Mouse (Mus musculus): ENCODE data around the gene Rpl4.
"Not testable (repeated sequence)": the region's sequence is repeated elsewhere in the genome, so short reads cannot be mapped to it uniquely, and the experiment has no call there.

Rpl4 gene
- long read RNA-seq, experiment 1, transcript Rpl4-201 (10 exons, 1,538 nt) = major isoform, 1,163 of 1,253 reads
- long read RNA-seq, experiment 1, transcript Rpl4-202 (4 exons, 596 nt) = minor isoform, 8 of 1,253 reads
- long read RNA-seq, experiment 1, partial matches to known transcripts = 68 of 1,253 reads
- long read RNA-seq, experiment 1, other reads (novel, unspliced or antisense) = 14 of 1,253 reads
- long read RNA-seq, experiment 2, transcript Rpl4-202 (4 exons, 596 nt) = minor isoform, 8 of 1,168 reads
- long read RNA-seq, experiment 2, transcript Rpl4-201 (10 exons, 1,538 nt) = major isoform, 1,057 of 1,168 reads
- long read RNA-seq, experiment 2, partial matches to known transcripts = 95 of 1,168 reads
- long read RNA-seq, experiment 2, other reads (novel, unspliced or antisense) = 8 of 1,168 reads

DNA sequence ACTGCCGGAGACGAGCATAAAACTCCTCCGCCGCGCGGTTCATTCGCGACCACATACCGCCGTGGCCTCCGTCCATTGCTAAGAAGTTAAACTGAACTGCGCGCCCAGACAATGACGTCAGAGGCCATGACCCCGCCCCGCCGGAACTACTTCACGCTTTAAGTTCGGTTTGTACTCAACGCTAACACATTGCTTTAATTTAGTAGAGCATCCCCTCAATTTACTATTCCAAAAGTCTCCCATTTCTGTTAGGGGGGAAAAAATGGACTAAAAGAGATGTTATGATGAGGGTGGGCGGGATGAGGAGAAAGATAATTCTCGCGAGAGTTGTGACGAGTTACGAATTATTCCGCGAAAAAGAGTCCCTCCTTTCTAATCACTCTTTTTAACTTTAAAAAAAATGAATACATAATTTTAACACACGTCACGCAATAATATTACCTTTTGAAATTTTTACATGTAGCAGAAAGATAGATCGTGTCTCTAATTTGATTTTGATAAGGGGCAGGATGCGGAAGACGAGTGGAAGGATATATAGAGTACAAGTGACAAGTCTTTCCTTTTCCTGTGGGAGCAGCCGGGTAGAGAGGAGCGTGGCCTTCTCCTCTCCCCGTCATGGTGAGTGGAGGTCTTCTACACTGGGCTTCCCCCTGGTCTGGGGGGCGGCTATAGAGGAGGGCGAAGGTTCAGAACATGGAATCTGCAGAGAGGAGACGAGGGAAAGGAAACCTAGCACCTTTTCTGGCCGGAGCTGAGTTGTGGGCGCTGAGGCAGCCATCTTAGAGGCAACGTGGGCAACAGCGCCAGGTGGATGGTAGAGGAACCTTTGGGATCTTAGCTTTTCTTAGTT lies at the start of gene Rpl4, which contains the start of gene Zwilch:
Gene Rpl4 (plus strand): TSS at position 560 of the 850 bp plus-strand sequence.
Gene Zwilch (minus strand): TSS at position 289 of the 850 bp plus-strand sequence.
- intact Hi-C loops (cut with DNase I) = no loop called here

GRCm38 (mm10) chr9:64124846-64125245 lies 48.3 kb upstream of the Rpl4 start:
- intact Hi-C loops (cut with DNase I) = not testable (repeated sequence)

DNA sequence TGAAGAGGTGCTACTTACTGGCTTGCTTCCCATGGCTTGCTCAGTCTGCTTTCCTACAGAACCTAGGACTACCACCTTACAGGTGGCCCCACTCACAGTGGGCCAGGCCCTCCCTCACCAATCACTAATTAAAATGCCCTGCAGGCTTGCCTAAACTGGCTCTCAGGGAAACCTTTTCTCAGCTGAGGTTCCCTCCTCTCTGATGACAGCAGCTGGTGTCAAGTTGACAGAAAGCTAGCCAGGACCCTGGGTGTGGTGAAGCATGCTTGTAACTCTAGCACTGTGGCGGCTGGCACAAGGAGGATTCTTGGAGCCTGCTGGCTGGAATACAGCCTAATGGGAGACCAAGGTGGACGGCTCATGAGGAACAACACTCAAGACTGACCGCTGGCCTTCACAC lies 47.9 kb upstream of the Rpl4 start:
- intact Hi-C loops (cut with DNase I) = no loop called here

GRCm38 (mm10) chr9:64126121-64126520 lies 47.1 kb upstream of the Rpl4 start:
- intact Hi-C loops (cut with DNase I) = no loop called here

- intact Hi-C loops (cut with DNase I) = no loop called here
Observed at GRCm38 (mm10) chr9:64131623-64132022, 41.6 kb upstream of the Rpl4 start.

GRCm38 (mm10) chr9:64138896-64139295 lies 34.3 kb upstream of the Rpl4 start:
- intact Hi-C loops (cut with DNase I) = loop anchor here (5.0 kb wide), 1 partner anchor 133 kb away; no protein-coding TSS in a partner anchor

GRCm38 (mm10) chr9:64139879-64140278 lies 33.3 kb upstream of the Rpl4 start:
- intact Hi-C loops (cut with DNase I) = loop anchor here (5.0 to 10.0 kb wide), 2 partner anchors 115 to 132 kb away; partner anchors contain the start of gene Map2k1

GRCm38 (mm10) chr9:64156641-64157040 lies 16.5 kb upstream of the Rpl4 start:
- intact Hi-C loops (cut with DNase I) = no loop called here

DNA sequence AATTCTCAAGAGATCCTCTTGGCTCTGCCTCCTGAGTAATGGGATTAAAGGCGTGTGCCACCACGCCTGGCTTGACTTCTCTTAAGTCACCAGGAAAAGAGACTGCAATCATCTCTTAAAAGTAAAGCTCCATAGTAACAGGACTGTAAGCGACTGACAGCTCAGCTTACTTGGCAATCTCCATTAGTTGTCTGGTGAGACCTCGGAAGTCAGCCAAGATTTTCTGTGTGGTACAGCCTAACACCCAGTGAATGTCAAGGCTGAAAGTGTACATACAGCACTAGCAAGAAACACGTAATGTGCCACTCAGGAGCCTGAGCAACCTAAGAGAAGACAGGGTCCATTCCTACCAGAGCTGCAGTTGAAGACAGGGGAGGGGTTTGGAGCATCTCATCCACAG lies 12.7 kb upstream of the Rpl4 start:
- intact Hi-C loops (cut with DNase I) = no loop called here

GRCm38 (mm10) chr9:64169967-64170366 lies 3.2 kb upstream of the Rpl4 start:
- intact Hi-C loops (cut with DNase I) = not testable (repeated sequence)

GRCm38 (mm10) chr9:64172145-64172815 lies 895 bp upstream of the Rpl4 start:
- intact Hi-C loops (cut with DNase I) = no loop called here

DNA sequence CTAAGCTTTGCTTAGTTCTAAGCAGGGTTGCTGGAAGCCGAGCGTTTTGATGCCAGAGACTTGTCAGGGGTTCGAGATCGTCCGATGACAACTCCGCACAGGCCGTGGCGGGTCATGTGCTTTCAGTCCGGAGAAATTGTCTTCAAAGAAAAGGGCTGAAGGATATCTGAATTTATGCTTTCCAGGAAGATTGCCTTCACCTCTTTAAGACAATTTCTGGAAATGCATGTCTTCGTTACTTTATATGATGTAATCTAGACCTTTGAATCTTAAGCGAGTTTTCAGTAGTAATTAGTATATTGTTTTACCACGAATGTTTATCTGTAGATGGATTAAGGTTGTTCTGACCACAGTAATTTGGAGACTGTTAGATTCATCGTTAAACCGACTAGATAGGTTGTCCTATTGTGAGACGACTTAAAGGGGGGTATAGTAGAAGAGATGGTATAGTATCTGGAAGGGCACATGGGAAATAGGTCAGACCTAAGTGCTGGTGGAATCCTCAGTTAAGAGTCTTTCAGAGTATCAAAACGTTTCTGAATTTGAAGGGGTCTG lies 568 bp downstream of the Rpl4 start:
- intact Hi-C loops (cut with DNase I) = no loop called here

- intact Hi-C loops (cut with DNase I) = no loop called here
Observed at GRCm38 (mm10) chr9:64174341-64174740, 1.2 kb downstream of the Rpl4 start.

DNA sequence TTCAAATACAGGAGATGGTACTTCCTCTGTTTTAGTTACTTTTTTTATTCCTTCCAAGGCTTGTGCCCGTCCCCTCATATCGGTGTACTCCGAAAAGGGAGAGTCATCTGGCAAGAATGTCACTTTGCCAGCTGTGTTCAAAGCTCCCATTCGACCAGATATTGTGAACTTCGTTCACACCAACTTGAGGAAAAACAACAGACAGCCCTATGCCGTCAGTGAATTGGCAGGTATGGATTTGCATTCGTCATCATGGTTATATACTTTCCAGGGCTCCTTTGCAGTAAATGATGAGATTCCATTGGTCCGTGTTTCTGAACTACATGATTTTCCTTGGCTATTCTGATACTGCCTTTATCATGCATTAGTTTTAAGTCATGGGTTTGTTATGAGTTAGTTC lies 1.6 kb downstream of the Rpl4 start:
- intact Hi-C loops (cut with DNase I) = no loop called here

GRCm38 (mm10) chr9:64175378-64175777 lies 2.2 kb downstream of the Rpl4 start:
- intact Hi-C loops (cut with DNase I) = no loop called here

DNA sequence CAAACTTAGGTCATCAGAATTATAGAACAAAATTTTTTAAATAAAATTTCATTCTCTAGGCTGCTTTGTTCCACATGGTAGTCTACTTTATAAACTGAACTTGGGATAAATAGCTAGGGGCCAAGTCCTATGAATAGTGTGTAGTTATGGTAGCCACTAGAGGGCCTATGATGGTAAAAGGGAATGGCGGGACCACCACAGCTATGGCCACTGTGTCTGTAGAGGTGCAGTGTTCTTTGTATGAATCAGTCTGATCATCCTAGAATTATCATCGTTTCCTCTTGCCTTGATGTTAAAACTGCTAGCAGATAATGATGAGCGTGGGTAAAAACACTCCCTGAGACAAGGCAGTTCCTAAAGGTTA lies 5.4 kb downstream of the Rpl4 start:
- intact Hi-C loops (cut with DNase I) = loop anchor here (2.0 kb wide), 1 partner anchor 74 kb away; the partner anchor contains the start of gene Map2k1

DNA sequence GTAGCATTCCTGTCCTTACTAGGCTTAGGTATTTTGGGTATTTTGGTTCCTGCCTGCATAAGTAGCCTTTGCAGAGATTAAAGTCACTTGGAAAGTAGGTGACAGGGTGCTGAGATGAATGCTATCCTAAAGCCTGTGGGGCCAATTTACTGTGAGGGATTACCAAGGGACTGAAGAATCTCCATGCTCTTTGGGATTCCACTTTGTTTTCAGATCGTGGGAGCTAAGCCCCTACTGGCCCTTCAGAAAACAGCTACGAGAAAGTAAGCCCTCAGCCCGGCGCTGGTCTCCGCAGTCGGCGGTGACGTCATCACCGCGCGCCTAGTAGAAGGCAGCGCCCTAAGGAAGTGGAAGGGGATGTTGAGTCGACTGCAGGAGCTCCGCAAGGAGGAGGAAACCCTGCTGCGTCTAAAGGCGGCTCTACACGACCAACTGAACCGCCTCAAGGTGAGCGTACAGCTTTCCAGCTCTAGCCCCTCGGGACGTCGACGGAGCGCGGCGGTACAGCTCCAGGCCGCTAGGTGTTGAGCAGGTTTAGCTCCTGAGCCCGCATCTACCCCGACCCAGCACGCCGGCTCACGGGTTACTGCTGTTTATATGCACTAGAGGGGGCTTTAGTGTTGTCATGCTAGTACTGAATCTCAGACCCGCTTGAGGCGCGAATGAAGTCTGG lies 5.9 kb downstream of the Rpl4 start, which contains the start of gene Snapc5:
Gene Snapc5 (plus strand): TSS at position 301 of the 673 bp plus-strand sequence.
- intact Hi-C loops (cut with DNase I) = loop anchor here (2.0 kb wide), 1 partner anchor 74 kb away; the partner anchor contains the start of gene Map2k1

DNA sequence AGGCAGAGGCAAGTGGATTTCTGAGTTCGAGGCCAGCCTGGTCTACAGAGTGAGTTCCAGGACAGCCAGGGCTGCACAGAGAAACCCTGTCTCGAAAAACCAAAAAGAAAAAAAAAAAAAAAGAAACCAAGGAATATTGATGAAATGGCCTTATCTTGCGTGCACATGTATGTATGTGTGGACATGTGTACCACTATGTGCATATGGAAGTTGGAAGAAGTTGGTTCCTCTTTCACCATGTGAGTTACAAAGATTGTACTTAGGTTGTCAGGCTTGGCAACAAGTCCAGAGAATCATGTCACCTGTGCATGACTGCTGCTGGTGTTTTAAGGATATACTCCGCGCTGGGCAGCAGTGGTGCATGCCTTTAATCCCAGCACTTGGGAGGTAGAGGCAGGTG lies 10.1 kb downstream of the Rpl4 start:
- intact Hi-C loops (cut with DNase I) = not testable (repeated sequence)

GRCm38 (mm10) chr9:64184166-64184840 lies 11.1 kb downstream of the Rpl4 start:
- intact Hi-C loops (cut with DNase I) = no loop called here

DNA sequence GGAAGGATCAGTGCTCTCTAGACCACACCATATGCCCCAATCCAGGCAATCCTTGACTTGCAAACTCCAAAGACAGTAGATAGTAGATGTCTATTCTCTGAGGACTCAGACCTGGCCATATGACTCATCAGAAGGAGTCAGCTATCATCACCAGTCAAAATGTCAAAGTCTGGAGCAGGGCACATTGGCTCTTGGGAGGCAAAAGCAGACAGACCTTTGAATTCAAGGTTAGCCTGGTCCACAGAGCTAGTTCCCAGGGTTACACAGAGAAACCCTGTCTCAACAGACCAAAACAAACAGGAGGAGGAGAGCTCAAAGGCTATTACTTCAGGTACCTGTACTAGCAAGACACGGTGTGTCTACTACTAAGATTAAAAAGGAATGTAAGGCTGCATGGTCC lies 20.7 kb downstream of the Rpl4 start:
- intact Hi-C loops (cut with DNase I) = no loop called here

Data from adrenal gland (tissue).